21 mouse cellular contexts compared by ENCODE assay signal in the genomic region with DNA sequence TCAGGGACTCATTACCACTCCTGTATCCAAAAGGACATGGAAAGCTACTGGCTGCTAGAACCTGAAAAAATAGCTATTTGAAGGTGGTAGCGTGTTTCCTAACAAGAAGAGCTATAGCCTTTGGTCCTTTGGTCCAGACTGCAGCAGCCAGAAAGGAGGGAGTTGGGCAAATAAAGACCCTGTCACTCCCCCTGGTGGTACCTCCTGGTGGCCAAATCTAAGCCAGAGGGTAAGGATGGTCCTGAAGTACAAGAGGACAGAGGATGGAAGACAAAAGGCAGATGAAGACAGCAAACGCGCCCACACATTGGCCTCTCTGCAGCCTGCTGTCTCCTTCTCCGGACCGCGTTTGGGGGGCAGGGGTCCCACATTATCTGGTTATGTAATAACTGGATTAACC.
A peak's percentile ranks its signal among the peaks of the same experiment; 100 is the strongest.
DNase-seq lines count a peak whose midpoint lies in the region; ATAC-seq and TF ChIP-seq lines count a peak whose summit lies in the region.
"Had no signal": no experiment of that assay in that cellular context is flagged by ENCODE, and none has a peak within 500 bp of the region (broad histone marks: within the 10 kb centered on the region; RNA-seq: fewer than 3 reads in every experiment).

No protein-coding gene starts in this region.

- WGBS in intestine, postnatal 0 days, result 75% methylated on average over 6 of the region's 6 CpGs
- 66% methylated on average over 6 of the region's 6 CpGs for WGBS in intestine, embryonic 15.5 days
- 66% methylated on average over 6 of the region's 6 CpGs for WGBS in lung, embryonic 14.5 days
- 77% methylated on average over 6 of the region's 6 CpGs for WGBS in lung, adult 2 months

- peak; percentile 24 for TF ChIP-seq CTCF in intestine, postnatal 0 days (IDR thresholded peaks at IDR 0.05; ENCODE audit: low read depth)
- TF ChIP-seq CTCF in lung, embryonic 14.5 days (IDR thresholded peaks at IDR 0.05; ENCODE audit: low read depth), result peak; percentile 41
- no peak for TF ChIP-seq CTCF in lung, adult 2 months (IDR thresholded peaks at IDR 0.05; ENCODE audit: insufficient read depth, low read length)

- H3K36me3 ChIP-seq in intestine, postnatal 0 days (ENCODE audit: control insufficient read depth, insufficient read depth), result no peaks in the 10 kb centered on the region
- no peaks in the 10 kb centered on the region for H3K36me3 ChIP-seq in intestine, embryonic 15.5 days
- no peaks in the 10 kb centered on the region for H3K36me3 ChIP-seq in lung, embryonic 14.5 days (ENCODE audit: insufficient read depth)
- H3K36me3 ChIP-seq: forebrain, embryonic 10.5 days; limb, embryonic 15.5 days; stomach, embryonic 15.5 days had no signal

- H3K27me3 ChIP-seq in intestine, postnatal 0 days (replicated peaks; ENCODE audit: control insufficient read depth, insufficient read depth, low read length), result no peaks in the 10 kb centered on the region
- no peaks in the 10 kb centered on the region; the same call in 1 of the 2 replicates for H3K27me3 ChIP-seq in intestine, embryonic 15.5 days (replicated peaks)
- no peaks in the 10 kb centered on the region for H3K27me3 ChIP-seq in lung, embryonic 14.5 days (ENCODE audit: insufficient read depth, low read length)
- H3K27me3 ChIP-seq: limb, embryonic 15.5 days; stomach, embryonic 15.5 days had no signal

- no peaks in the 10 kb centered on the region for H3K4me1 ChIP-seq in intestine, postnatal 0 days (replicated peaks; ENCODE audit: control insufficient read depth, insufficient read depth, low read length)
- no peaks in the 10 kb centered on the region for H3K4me1 ChIP-seq in intestine, embryonic 15.5 days (replicated peaks)
- H3K4me1 ChIP-seq in lung, embryonic 14.5 days (ENCODE audit: insufficient read depth), result no peaks in the 10 kb centered on the region
- no peaks in the 10 kb centered on the region for H3K4me1 ChIP-seq in lung, adult 2 months (ENCODE audit: control insufficient read depth, insufficient read depth, low read length)
- H3K4me1 ChIP-seq: forebrain, embryonic 10.5 days; limb, embryonic 15.5 days; stomach, embryonic 15.5 days had no signal

- H3K9ac ChIP-seq in intestine, postnatal 0 days (ENCODE audit: low read depth, low read length), result no peak overlapping the region
- no peak overlapping the region for H3K9ac ChIP-seq in intestine, embryonic 15.5 days
- no peak overlapping the region for H3K9ac ChIP-seq in lung, embryonic 14.5 days
- H3K9ac ChIP-seq: limb, embryonic 15.5 days; stomach, embryonic 15.5 days had no signal

- H3K9me3 ChIP-seq in intestine, postnatal 0 days (ENCODE audit: control insufficient read depth), result no peaks in the 10 kb centered on the region
- H3K9me3 ChIP-seq in intestine, embryonic 15.5 days, result no peaks in the 10 kb centered on the region
- no peaks in the 10 kb centered on the region for H3K9me3 ChIP-seq in lung, embryonic 14.5 days (ENCODE audit: low read depth, low read length)
- H3K9me3 ChIP-seq: limb, embryonic 15.5 days; stomach, embryonic 15.5 days had no signal

- no peak for DNase-seq in lung, embryonic 14.5 days
- no peak for DNase-seq in lung, adult 2 months
- DNase-seq in ES-CJ7 (ENCODE audit: low read depth, low spot score), result peak; percentile 32
- DNase-seq in retina, embryonic 14.5 days (ENCODE audit: low spot score), result peak; percentile 65
- no peak for DNase-seq in adrenal gland, postnatal 36 days
- DNase-seq: adrenal gland, postnatal 25 days; cerebellum, adult 2 months; heart, adult 18-20 months; heart, postnatal 4 days; kidney, adult 9 months; layer of hippocampus, postnatal 36 days; right cerebral cortex, postnatal 14 days; thymus, adult 2 months had no signal

- ATAC-seq in intestine, postnatal 0 days, result no peak
- no peak for ATAC-seq in intestine, embryonic 15.5 days
- ATAC-seq in lung, embryonic 14.5 days (ENCODE audit: insufficient read depth), result no peak
- ATAC-seq: Patski had no signal

- no peak for TF ChIP-seq POLR2A in lung, adult 2 months (IDR thresholded peaks at IDR 0.05; ENCODE audit: borderline replicate concordance, extremely low read depth, low read depth, low read length)

- H3K4me2 ChIP-seq in intestine, postnatal 0 days (replicated peaks; ENCODE audit: low read depth), result no peak overlapping the region
- H3K4me2 ChIP-seq in intestine, embryonic 15.5 days (replicated peaks), result no peak overlapping the region
- no peak overlapping the region for H3K4me2 ChIP-seq in lung, embryonic 14.5 days
- H3K4me2 ChIP-seq: limb, embryonic 15.5 days; midbrain, embryonic 11.5 days; stomach, embryonic 15.5 days had no signal

- H3K27ac ChIP-seq in intestine, postnatal 0 days (ENCODE audit: low read depth, low read length), result no peak overlapping the region
- no peak overlapping the region for H3K27ac ChIP-seq in intestine, embryonic 15.5 days
- H3K27ac ChIP-seq in lung, embryonic 14.5 days (ENCODE audit: low read depth), result no peak overlapping the region
- H3K27ac ChIP-seq: forebrain, embryonic 10.5 days; limb, embryonic 15.5 days; stomach, embryonic 15.5 days had no signal

- H3K4me3 ChIP-seq in intestine, postnatal 0 days (ENCODE audit: low read depth, low read length), result no peak overlapping the region
- no peak overlapping the region for H3K4me3 ChIP-seq in intestine, embryonic 15.5 days (replicated peaks)
- no peak overlapping the region for H3K4me3 ChIP-seq in lung, embryonic 14.5 days (ENCODE audit: low read depth, low read length)
- no peak overlapping the region for H3K4me3 ChIP-seq in lung, adult 2 months (replicated peaks; ENCODE audit: extremely low read depth, low read depth, low read length)
- H3K4me3 ChIP-seq: forebrain, embryonic 10.5 days; limb, embryonic 15.5 days; myocyte; stomach, embryonic 15.5 days had no signal

Comparison
In these comparisons a context has a peak if more than half of its experiments do, and no peak if none do; other contexts are left out.
1. DNase-seq: peak in ES-CJ7 (single experiment) and retina, embryonic 14.5 days (single experiment); none in lung, embryonic 14.5 days (single experiment), lung, adult 2 months (single experiment) and adrenal gland, postnatal 36 days (0 of 2).